Mouse (Mus musculus): ENCODE measurements around the gene Faim2.

Gene Faim2

GRCm38 (mm10) chr15:99469067-99469466, 58.9 kb downstream of the Faim2 start:
- no peak for DNase-seq (ENCODE audit: low read depth, low spot score)

GRCm38 (mm10) chr15:99463194-99463593, 64.8 kb downstream of the Faim2 start:
- no peak for DNase-seq (ENCODE audit: low read depth, low spot score)

GRCm38 (mm10) chr15:99457606-99458401, 70.2 kb downstream of the Faim2 start, which contains the start of gene Nckap5l:
TSS of gene Nckap5l (minus strand) at chr15:99457748.
- peak; percentile 86 for DNase-seq (ENCODE audit: low read depth, low spot score)

DNA sequence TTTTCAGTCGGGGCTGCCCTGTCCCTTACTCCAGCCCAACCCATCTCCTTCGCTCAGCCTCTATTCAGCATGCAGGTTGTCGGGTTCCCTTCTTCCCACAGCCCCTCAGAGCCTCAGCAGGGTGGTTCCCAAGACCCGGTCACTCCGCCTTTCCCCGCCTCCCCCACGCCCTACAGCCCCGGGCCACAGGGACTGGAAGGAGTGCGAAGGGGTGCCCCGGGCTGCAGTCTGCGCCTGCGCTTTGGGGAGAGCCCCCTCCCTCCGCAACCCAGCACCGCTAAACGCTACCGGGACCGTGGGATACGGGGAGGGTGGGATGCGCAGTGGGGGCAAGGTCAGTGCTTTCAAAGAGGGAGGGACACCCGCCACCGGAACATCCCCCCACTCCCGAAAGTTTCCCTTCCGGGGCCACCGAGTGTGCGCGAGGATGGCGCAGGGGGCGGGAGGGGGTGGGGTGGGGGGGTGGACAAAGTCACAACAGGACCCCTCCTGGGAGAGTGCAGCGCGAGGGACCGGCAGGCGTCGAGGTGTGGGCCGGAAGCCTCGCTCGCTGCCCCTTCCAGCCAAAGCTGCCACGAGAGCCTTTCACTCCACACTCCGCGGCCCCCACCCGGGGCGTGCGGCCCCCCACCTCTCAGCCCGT, 70.9 kb downstream of the Faim2 start:
- no peak for DNase-seq (ENCODE audit: low read depth, low spot score)

- no peak for DNase-seq (ENCODE audit: low read depth, low spot score)
Measured at GRCm38 (mm10) chr15:99456338-99456962, 71.5 kb downstream of the Faim2 start.

DNA sequence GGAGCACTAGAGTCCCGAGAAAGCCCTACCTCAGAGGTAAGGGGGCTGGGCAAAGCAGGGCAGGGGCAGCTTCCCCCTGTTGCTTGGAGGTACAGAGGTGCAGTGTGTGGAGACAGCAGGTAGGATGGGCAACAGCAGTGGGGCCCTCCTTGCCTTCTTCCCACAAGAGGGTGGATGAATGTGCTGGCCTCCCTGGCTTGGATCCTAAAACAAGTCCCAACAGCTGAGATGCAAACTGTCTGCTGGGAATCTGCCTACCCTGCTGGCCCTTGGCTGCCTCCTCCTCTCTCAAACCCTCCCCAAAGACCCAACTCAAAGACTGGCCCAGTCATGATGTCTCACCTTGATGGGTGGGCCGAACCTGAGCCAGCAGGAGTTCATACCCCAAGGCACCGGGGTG, 72.5 kb downstream of the Faim2 start:
- DNase-seq (ENCODE audit: low read depth, low spot score), result no peak

DNA sequence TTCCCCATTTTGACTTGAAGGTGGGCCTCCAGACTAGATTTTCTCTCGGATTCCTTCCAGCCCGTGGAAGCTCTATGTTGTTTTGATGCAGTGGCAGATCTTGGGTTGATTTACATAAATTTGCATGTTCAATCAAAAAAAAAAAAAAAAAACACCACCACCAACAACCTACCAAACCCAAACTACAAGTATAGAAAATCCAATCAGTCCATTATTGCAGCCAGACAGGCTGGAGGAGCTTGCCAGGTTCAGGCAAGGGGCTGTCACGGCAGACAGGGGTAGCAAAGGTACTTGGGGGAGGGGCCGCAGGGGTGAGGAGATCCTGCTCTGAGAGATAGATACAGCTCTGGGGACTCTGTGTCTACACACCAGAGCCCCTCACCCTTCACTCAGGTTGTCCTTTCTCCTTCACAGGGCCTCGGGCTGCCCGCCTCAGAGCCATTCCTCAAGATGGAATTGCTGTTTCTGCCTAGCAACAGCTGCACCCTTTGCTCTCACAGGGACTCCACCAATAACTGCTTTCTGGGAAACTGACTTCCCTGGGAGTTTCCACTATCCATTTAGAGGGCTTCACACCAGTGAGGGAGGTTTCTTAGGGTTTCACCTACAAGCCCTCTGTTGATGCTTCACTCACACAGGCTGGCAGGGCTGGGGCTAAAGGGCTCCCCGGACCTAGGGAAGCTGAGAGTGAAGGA, 73.2 kb downstream of the Faim2 start:
- DNase-seq (ENCODE audit: low read depth, low spot score), result no peak

GRCm38 (mm10) chr15:99453153-99453900, 74.6 kb downstream of the Faim2 start:
- DNase-seq (ENCODE audit: low read depth, low spot score), result no peak

DNA sequence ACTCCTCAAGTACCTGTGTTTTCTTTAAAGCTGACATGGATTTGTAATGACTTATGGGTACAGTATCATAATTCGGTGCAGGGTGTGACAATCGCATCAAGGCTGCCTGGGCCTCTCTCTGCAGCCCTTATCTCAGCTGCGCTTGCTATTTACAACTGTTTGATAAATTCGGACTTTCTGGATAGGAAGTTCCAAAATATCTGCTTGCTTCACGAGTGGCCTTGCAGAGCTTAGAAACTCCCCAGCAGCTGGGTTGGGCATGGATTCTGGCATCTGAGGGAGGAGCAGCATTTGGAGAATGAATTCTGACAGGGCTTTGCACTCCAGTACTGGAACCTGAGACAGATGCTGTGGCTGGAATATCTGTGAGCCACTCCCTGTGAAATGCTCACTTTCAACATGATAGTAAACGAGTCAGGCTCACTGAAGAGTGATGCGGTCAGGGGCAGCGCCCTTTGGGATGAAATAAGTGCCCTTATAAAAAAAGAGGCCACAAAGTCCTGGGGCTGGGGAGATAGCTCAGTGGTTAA, 78.1 kb downstream of the Faim2 start:
- no peak for DNase-seq (ENCODE audit: low read depth, low spot score)

DNA sequence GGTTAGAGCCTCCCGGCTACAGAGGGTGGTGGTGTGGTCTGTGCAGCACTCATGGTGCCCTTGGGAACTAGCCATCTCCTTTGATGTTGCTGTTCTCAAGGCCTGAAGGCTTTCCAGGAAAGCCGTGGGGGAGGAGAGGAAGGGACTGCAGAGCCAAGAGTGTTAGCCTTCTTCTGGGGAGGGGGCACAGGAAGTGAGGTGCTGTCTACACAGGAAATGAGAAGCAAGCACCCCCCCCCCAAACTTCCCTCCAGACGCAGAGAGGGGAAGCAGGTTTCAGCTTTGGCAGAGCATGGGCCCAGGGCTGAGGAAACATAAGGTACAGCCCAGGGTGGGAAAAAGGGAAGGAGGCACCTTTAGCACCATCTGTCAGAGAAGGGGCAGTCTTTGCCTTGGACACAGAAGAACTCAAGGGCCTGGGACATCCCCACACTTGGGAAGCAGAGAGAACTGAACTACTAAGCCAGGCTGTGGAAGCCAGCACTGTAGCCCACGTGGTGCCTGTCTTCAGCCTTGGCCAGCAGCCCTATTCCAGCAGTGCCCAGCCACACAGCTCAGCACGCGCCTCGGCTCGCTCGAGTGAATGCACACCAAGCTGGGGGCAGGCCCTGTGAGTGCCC, 78.7 kb downstream of the Faim2 start:
- DNase-seq (ENCODE audit: low read depth, low spot score), result no peak
